Mouse (Mus musculus): ENCODE measurements at regions not wholly inside any gene's neighbourhood (a gene's known extent, or its start where the extent isn't known, plus 50 kb on each side); places are given as distances from the start of the nearest gene placed in this dataset.

DNA sequence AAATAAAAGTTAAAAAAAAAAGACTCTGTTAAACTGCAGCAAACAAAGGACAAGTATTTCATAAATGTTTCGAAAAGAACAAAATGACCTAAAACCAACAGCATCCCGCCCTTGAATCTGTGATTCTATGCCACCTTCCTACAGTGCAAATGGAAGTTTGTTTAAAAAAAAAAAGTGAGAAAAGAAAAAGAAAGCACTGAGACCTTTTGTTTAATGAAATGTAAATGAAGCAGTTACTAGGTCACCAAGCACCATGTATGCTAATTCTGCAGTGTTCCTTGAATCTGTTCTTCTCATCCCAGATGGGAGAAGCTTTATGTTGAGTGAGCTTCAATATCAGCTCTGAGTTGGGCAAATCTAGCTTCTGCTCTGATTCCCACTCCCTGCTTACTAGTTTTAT, 64.8 kb downstream of the Dnajb9 start:
- H3K36me3 ChIP-seq (ENCODE audit: control insufficient read depth, insufficient read depth, low read length): no peaks in the 10 kb centered on the region
- no peak for ATAC-seq (replicated peaks; ENCODE audit: low FRiP score, low TSS enrichment, low read depth)
- no peaks in the 10 kb centered on the region for H3K27me3 ChIP-seq (replicated peaks; ENCODE audit: control insufficient read depth, insufficient read depth, low read length)
- no peaks in the 10 kb centered on the region for H3K4me1 ChIP-seq (replicated peaks; ENCODE audit: control insufficient read depth, insufficient read depth, low read length)
- H3K9ac ChIP-seq (ENCODE audit: low read length): no peak overlapping the region
- H3K4me3 ChIP-seq (ENCODE audit: low read depth, low read length): no peak overlapping the region
- no peak overlapping the region for H3K4me2 ChIP-seq (ENCODE audit: low read length)
- no peaks in the 10 kb centered on the region for H3K9me3 ChIP-seq (ENCODE audit: control insufficient read depth, low read length)
- WGBS: 85% methylated on average over 2 of the region's 2 CpGs
- DNase-seq (ENCODE audit: low spot score): no peak
- H3K27ac ChIP-seq (ENCODE audit: low read depth): no peak overlapping the region

DNA sequence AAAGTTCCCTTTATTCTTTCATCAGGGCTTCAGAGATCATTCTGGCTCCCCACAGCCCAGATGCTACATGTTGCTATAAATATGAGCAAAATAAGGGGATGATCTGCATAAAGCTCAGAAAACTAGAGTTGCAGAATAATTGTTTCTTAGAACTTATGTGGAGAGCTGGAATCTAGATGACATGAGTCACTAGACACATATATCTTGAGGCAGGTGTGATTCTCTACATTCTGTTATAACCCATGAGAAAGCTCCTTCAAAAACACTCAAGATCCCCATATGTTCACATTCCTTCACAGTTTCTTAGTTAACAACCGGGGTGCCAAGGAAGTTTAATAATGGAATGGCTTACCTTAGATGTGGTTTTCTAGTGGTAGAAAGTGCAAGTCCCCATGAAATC, 71.1 kb downstream of the Dnajb9 start:
- Histone ChIP-seq H3K4me1 (replicated peaks; ENCODE audit: control insufficient read depth, insufficient read depth, low read length) (no peaks in the 10 kb centered on the region), H3K36me3 (ENCODE audit: control insufficient read depth, insufficient read depth, low read length) (no peaks in the 10 kb centered on the region), H3K27ac (ENCODE audit: low read depth) (no peak overlapping the region), H3K4me3 (ENCODE audit: low read depth, low read length) (no peak overlapping the region), H3K4me2 (ENCODE audit: low read length) (no peak overlapping the region), H3K9me3 (ENCODE audit: control insufficient read depth, low read length) (no peaks in the 10 kb centered on the region), H3K27me3 (replicated peaks; ENCODE audit: control insufficient read depth, insufficient read depth, low read length) (no peaks in the 10 kb centered on the region), H3K9ac (ENCODE audit: low read length) (no peak overlapping the region)
- no peak for ATAC-seq (replicated peaks; ENCODE audit: low FRiP score, low TSS enrichment, low read depth)
- WGBS: 85% methylated on average over 1 of the region's 1 CpGs
- no peak for DNase-seq (ENCODE audit: low spot score)

DNA sequence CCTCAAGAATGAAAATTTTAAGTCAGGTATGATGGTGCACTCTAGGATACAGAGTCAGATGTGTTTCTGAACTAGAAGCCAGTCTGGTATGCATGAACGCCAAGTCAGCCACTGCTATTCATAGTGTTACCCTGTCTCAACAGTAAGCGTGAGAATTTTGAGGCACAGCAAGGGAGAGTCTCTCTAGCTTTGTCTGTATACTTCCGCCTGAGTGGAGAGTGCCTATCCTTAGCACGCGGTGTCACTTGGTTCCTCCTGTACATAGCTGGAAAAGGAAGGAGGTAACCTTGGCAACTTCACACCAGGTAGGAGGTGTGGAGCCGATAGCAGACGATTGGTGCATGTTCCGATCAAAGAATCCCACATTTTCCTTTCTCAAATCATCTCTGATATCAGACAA, 81.3 kb downstream of the Dnajb9 start:
- H3K4me2 ChIP-seq (ENCODE audit: low read length): no peak overlapping the region
- 95% methylated on average over 8 of the region's 8 CpGs for WGBS
- H3K4me3 ChIP-seq (ENCODE audit: low read depth, low read length): no peak overlapping the region
- H3K27me3 ChIP-seq (replicated peaks; ENCODE audit: control insufficient read depth, insufficient read depth, low read length): no peaks in the 10 kb centered on the region
- no peaks in the 10 kb centered on the region for H3K36me3 ChIP-seq (ENCODE audit: control insufficient read depth, insufficient read depth, low read length)
- H3K4me1 ChIP-seq (replicated peaks; ENCODE audit: control insufficient read depth, insufficient read depth, low read length): no peaks in the 10 kb centered on the region
- DNase-seq (ENCODE audit: low spot score) (no peak), ATAC-seq (replicated peaks; ENCODE audit: low FRiP score, low TSS enrichment, low read depth) (no peak)
- H3K27ac ChIP-seq (ENCODE audit: low read depth): no peak overlapping the region
- no peaks in the 10 kb centered on the region for H3K9me3 ChIP-seq (ENCODE audit: control insufficient read depth, low read length)
- H3K9ac ChIP-seq (ENCODE audit: low read length): no peak overlapping the region

DNA sequence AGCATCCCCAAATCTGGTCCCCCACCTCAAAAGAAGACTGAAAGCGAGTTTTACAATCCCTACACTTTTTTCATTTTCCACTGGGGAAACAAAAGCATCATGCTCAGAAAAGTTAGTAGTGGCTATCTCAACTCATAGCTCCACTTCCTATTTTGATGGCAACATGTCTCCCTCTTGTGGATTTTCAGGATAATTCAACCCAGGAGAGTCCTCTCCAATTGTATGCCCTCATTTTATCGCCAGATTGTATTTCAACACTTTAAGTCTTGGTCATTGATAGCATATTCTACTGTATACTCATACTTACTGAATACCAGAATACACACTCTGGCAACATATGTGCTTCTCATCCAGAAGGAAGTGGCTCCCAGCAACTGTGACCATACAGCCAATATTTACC, 105.0 kb downstream of the Dnajb9 start:
- Histone ChIP-seq H3K36me3 (ENCODE audit: control insufficient read depth, insufficient read depth, low read length) (no peaks in the 10 kb centered on the region), H3K9me3 (ENCODE audit: control insufficient read depth, low read length) (no peaks in the 10 kb centered on the region), H3K4me3 (ENCODE audit: low read depth, low read length) (no peak overlapping the region), H3K4me2 (ENCODE audit: low read length) (no peak overlapping the region), H3K27me3 (replicated peaks; ENCODE audit: control insufficient read depth, insufficient read depth, low read length) (no peaks in the 10 kb centered on the region), H3K9ac (ENCODE audit: low read length) (no peak overlapping the region), H3K4me1 (replicated peaks; ENCODE audit: control insufficient read depth, insufficient read depth, low read length) (no peaks in the 10 kb centered on the region), H3K27ac (ENCODE audit: low read depth) (no peak overlapping the region)
- WGBS: 47% methylated on average over 2 of the region's 2 CpGs
- DNase-seq (ENCODE audit: low spot score) (no peak), ATAC-seq (replicated peaks; ENCODE audit: low FRiP score, low TSS enrichment, low read depth) (no peak)

DNA sequence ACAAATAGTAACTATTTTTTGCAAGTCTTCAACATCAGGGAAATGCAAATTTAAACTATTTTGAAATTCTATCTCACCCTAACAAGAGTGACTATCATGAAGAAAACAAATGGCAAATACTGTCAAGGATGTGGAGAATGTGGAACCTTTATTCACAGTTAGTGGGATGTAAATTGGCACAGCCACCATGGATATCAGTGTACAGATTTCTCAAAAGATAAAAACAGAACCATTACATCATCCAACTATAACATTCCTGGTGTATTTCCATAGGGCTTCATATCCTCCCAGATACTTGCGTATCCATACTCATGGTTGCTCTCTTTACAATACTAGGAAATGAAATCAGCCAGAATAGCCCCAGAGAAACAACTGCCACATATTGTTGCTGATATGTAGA, 110.9 kb downstream of the Dnajb9 start:
- no peak for DNase-seq (ENCODE audit: low spot score)
- Histone ChIP-seq H3K27ac (ENCODE audit: low read depth) (no peak overlapping the region), H3K4me3 (ENCODE audit: low read depth, low read length) (no peak overlapping the region), H3K9me3 (ENCODE audit: control insufficient read depth, low read length) (no peaks in the 10 kb centered on the region), H3K27me3 (replicated peaks; ENCODE audit: control insufficient read depth, insufficient read depth, low read length) (no peaks in the 10 kb centered on the region), H3K4me2 (ENCODE audit: low read length) (no peak overlapping the region), H3K9ac (ENCODE audit: low read length) (no peak overlapping the region), H3K4me1 (replicated peaks; ENCODE audit: control insufficient read depth, insufficient read depth, low read length) (no peaks in the 10 kb centered on the region), H3K36me3 (ENCODE audit: control insufficient read depth, insufficient read depth, low read length) (no peaks in the 10 kb centered on the region)
- WGBS: 93% methylated on average over 1 of the region's 1 CpGs
- no peak for ATAC-seq (replicated peaks; ENCODE audit: low FRiP score, low TSS enrichment, low read depth)

DNA sequence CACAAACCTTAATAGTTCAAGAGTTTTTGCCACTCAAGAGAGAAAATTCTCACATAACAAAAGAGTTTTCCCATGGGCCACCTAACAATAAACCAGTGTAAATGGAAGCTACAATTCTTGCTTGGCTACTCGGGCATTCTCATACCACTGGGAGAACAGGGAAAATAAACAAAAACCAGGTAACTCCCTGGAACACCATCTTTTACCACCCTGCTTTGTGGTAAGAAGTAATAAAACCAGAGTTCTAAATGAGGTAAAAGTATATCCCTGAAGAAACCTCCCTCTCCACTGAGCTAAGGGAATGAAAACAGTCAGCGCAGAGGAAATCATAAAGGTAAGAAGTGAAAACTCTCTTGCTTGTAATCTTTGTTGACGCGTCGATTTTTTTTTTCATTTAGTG, 138.4 kb downstream of the Dnajb9 start:
- no peak for ATAC-seq (replicated peaks; ENCODE audit: low FRiP score, low TSS enrichment, low read depth)
- Histone ChIP-seq H3K27me3 (replicated peaks; ENCODE audit: control insufficient read depth, insufficient read depth, low read length) (no peaks in the 10 kb centered on the region), H3K4me1 (replicated peaks; ENCODE audit: control insufficient read depth, insufficient read depth, low read length) (no peaks in the 10 kb centered on the region), H3K27ac (ENCODE audit: low read depth) (no peak overlapping the region), H3K36me3 (ENCODE audit: control insufficient read depth, insufficient read depth, low read length) (no peaks in the 10 kb centered on the region), H3K9me3 (ENCODE audit: control insufficient read depth, low read length) (no peaks in the 10 kb centered on the region), H3K4me2 (ENCODE audit: low read length) (no peak overlapping the region), H3K4me3 (ENCODE audit: low read depth, low read length) (no peak overlapping the region), H3K9ac (ENCODE audit: low read length) (no peak overlapping the region)
- WGBS: 86% methylated on average over 5 of the region's 5 CpGs
- no peak for DNase-seq (ENCODE audit: low spot score)

DNA sequence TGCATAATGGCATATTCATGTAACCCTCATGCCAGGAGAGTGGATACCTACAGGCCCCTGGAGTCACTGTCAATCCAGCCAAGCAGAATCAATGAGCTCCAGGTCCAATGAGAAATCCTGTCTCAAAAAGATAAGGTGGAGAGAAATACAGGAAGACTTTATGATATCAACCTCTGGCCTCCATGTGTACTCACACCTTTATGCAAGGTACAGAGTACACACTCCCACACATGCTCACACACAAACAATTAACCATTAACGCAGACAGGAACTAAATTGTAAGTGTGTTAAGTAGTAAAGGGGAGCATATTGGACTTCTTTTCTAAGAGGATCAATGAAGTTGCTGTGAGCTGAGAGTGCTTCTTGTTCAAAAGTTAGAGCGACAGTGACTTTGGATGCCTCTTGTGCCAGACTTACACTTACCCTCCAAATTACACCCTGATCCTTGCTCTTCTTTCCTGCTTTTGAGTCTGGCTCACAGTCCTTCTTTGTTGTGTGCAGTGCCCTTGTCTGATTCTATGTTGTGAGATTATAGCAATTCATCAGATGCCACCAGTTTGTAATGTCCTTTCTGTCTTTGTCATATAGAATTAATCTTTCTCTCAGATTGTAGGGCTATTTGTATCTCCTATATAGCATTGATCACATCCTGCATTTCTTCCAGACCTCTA, 153.5 kb downstream of the Dnajb9 start:
- ATAC-seq (replicated peaks; ENCODE audit: low FRiP score, low TSS enrichment, low read depth) (peak; percentile 55; the same call in 1 of the 2 replicates), DNase-seq (ENCODE audit: low spot score) (no peak)
- no peaks in the 10 kb centered on the region for H3K4me1 ChIP-seq (replicated peaks; ENCODE audit: control insufficient read depth, insufficient read depth, low read length)
- H3K4me2 ChIP-seq (ENCODE audit: low read length): no peak overlapping the region
- no peaks in the 10 kb centered on the region for H3K36me3 ChIP-seq (ENCODE audit: control insufficient read depth, insufficient read depth, low read length)
- no peak overlapping the region for H3K27ac ChIP-seq (ENCODE audit: low read depth)
- H3K4me3 ChIP-seq (ENCODE audit: low read depth, low read length): no peak overlapping the region
- H3K9ac ChIP-seq (ENCODE audit: low read length): no peak overlapping the region
- H3K9me3 ChIP-seq (ENCODE audit: control insufficient read depth, low read length): no peaks in the 10 kb centered on the region
- no peaks in the 10 kb centered on the region for H3K27me3 ChIP-seq (replicated peaks; ENCODE audit: control insufficient read depth, insufficient read depth, low read length)
- WGBS: 83% methylated on average over 2 of the region's 2 CpGs

DNA sequence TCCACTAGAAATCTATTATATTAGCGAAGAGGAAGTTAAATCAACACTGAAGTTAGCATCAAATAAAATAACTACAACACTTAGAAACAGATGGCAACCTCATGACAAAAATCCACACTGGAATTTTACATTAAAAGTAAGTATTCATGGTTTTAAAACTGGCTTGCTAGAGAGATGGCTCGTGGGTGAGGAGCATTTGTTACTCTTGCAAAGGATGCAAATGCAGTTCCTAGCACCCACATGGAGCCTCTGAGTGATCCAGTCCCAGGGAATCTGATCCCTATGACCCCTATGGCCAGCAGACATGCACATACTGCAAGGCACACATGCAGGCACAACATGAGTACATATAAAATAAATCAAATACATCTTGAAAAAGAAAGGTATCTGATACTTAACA, 164.3 kb downstream of the Dnajb9 start:
- Histone ChIP-seq H3K4me3 (ENCODE audit: low read depth, low read length) (no peak overlapping the region), H3K27ac (ENCODE audit: low read depth) (no peak overlapping the region), H3K27me3 (replicated peaks; ENCODE audit: control insufficient read depth, insufficient read depth, low read length) (no peaks in the 10 kb centered on the region), H3K9me3 (ENCODE audit: control insufficient read depth, low read length) (no peaks in the 10 kb centered on the region), H3K36me3 (ENCODE audit: control insufficient read depth, insufficient read depth, low read length) (no peaks in the 10 kb centered on the region), H3K4me2 (ENCODE audit: low read length) (no peak overlapping the region), H3K9ac (ENCODE audit: low read length) (no peak overlapping the region), H3K4me1 (replicated peaks; ENCODE audit: control insufficient read depth, insufficient read depth, low read length) (no peaks in the 10 kb centered on the region)
- DNase-seq (ENCODE audit: low spot score) (no peak), ATAC-seq (replicated peaks; ENCODE audit: low FRiP score, low TSS enrichment, low read depth) (no peak)
- WGBS: 64% methylated on average over 2 of the region's 2 CpGs

DNA sequence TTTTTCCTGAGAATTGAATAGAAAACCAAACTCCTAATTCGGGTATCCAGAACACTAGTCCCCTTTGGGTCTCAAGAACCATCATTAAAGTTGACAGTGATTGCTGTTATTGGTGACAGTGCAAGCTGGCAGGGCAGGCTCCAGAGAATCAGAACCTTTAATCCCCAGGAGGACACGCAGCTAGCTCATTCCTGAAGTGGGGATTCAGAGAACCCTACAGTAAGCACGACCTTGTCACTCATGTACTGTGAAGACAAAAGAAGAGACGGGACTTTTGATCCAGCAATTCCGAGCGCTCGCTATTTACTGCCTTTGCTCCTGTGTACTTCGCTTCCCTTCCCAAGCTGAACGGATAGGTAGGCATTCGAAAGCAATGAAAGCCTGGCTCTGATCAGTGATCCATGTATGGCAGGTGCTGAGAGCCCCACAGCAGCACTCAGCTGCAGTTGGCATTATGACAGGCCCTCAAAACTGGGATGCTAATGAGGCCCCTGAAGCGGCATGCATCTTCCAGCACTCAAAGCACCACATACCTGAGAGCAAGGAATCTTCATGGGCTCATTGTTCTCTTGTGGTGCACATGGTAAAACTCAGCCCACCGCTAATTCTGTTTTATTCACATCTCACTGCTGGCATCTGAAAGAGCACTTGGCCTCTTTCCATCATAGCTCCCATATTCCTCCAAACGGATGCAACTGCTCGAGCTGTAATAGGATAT, 165.6 kb downstream of the Dnajb9 start:
- Histone ChIP-seq H3K9ac (ENCODE audit: low read length) (no peak overlapping the region), H3K36me3 (ENCODE audit: control insufficient read depth, insufficient read depth, low read length) (no peaks in the 10 kb centered on the region), H3K4me3 (ENCODE audit: low read depth, low read length) (no peak overlapping the region), H3K27me3 (replicated peaks; ENCODE audit: control insufficient read depth, insufficient read depth, low read length) (no peaks in the 10 kb centered on the region), H3K27ac (ENCODE audit: low read depth) (no peak overlapping the region), H3K9me3 (ENCODE audit: control insufficient read depth, low read length) (no peaks in the 10 kb centered on the region), H3K4me1 (replicated peaks; ENCODE audit: control insufficient read depth, insufficient read depth, low read length) (no peaks in the 10 kb centered on the region), H3K4me2 (ENCODE audit: low read length) (no peak overlapping the region)
- no peak for DNase-seq (ENCODE audit: low spot score)
- WGBS: 80% methylated on average over 14 of the region's 14 CpGs
- no peak for ATAC-seq (replicated peaks; ENCODE audit: low FRiP score, low TSS enrichment, low read depth)
